Mouse (Mus musculus): Measurements from ENCODE around the gene Ccdc191. TPM values are rescaled to one million over a fixed set of nuclear protein-coding genes. Genes with fewer than 3 reads are reported as not detected.

Ccdc191 gene
- polyA plus RNA-seq, 1 experiment = 0.98 TPM

GRCm38 (mm10) chr16:43963780-43964179, 74.2 kb downstream of the Ccdc191 start:
- no peak for TF ChIP-seq CEBPB (IDR thresholded peaks at IDR 0.05; ENCODE audit: low read depth)
- no peak for TF ChIP-seq MYOD1 (IDR thresholded peaks at IDR 0.05; ENCODE audit: control insufficient read depth, insufficient read length, low read depth)
- no peak for TF ChIP-seq USF1 (IDR thresholded peaks at IDR 0.05; ENCODE audit: low read depth)
- no peak for TF ChIP-seq MYOG (IDR thresholded peaks at IDR 0.05; ENCODE audit: control insufficient read depth, extremely low read depth, insufficient read length)
- no peak for TF ChIP-seq MAX (IDR thresholded peaks at IDR 0.05)
- TF ChIP-seq FOSL1 (IDR thresholded peaks at IDR 0.05; ENCODE audit: insufficient read depth, low read length, poor library complexity, severe bottlenecking) = no peak
- TF ChIP-seq CTCF (IDR thresholded peaks at IDR 0.05; ENCODE audit: control insufficient read depth, insufficient read depth, insufficient read length) = no peak
- no peaks in the 10 kb centered on the region for H3K79me2 ChIP-seq (ENCODE audit: control insufficient read depth, insufficient read depth)
- no peaks in the 10 kb centered on the region for H3K27me3 ChIP-seq (ENCODE audit: control insufficient read depth, insufficient read depth, insufficient read length)
- no peaks in the 10 kb centered on the region for H3K36me3 ChIP-seq (ENCODE audit: control insufficient read depth, insufficient read depth)
- no peak overlapping the region for H3K4me3 ChIP-seq (ENCODE audit: insufficient read depth, poor library complexity, severe bottlenecking)
- no peaks in the 10 kb centered on the region for H3K79me3 ChIP-seq (ENCODE audit: low read depth)
- no peak overlapping the region for H3ac ChIP-seq (ENCODE audit: control insufficient read depth, insufficient read length, low read depth)

GRCm38 (mm10) chr16:43965781-43966389, 76.3 kb downstream of the Ccdc191 start:
- Histone ChIP-seq H3K36me3 (ENCODE audit: control insufficient read depth, insufficient read depth) (no peaks in the 10 kb centered on the region), H3K79me3 (ENCODE audit: low read depth) (no peaks in the 10 kb centered on the region), H3K79me2 (ENCODE audit: control insufficient read depth, insufficient read depth) (no peaks in the 10 kb centered on the region), H3ac (ENCODE audit: control insufficient read depth, insufficient read length, low read depth) (no peak overlapping the region), H3K4me3 (ENCODE audit: insufficient read depth, poor library complexity, severe bottlenecking) (no peak overlapping the region), H3K27me3 (ENCODE audit: control insufficient read depth, insufficient read depth, insufficient read length) (no peaks in the 10 kb centered on the region)
- TF ChIP-seq MYOD1 (IDR thresholded peaks at IDR 0.05; ENCODE audit: control insufficient read depth, insufficient read length, low read depth) (no peak), MYOG (IDR thresholded peaks at IDR 0.05; ENCODE audit: control insufficient read depth, extremely low read depth, insufficient read length) (no peak), CEBPB (IDR thresholded peaks at IDR 0.05; ENCODE audit: low read depth) (peak; percentile 19)

GRCm38 (mm10) chr16:43970426-43970825, 80.8 kb downstream of the Ccdc191 start:
- Histone ChIP-seq H3K36me3 (ENCODE audit: control insufficient read depth, insufficient read depth) (no peaks in the 10 kb centered on the region), H3K79me2 (ENCODE audit: control insufficient read depth, insufficient read depth) (no peaks in the 10 kb centered on the region), H3K79me3 (ENCODE audit: low read depth) (no peaks in the 10 kb centered on the region), H3ac (ENCODE audit: control insufficient read depth, insufficient read length, low read depth) (no peak overlapping the region), H3K27me3 (ENCODE audit: control insufficient read depth, insufficient read depth, insufficient read length) (no peaks in the 10 kb centered on the region), H3K4me3 (ENCODE audit: insufficient read depth, poor library complexity, severe bottlenecking) (no peak overlapping the region)
- TF ChIP-seq CTCF (IDR thresholded peaks at IDR 0.05; ENCODE audit: control insufficient read depth, insufficient read depth, insufficient read length) (no peak), MYOD1 (IDR thresholded peaks at IDR 0.05; ENCODE audit: control insufficient read depth, insufficient read length, low read depth) (no peak), CEBPB (IDR thresholded peaks at IDR 0.05; ENCODE audit: low read depth) (no peak), FOSL1 (IDR thresholded peaks at IDR 0.05; ENCODE audit: insufficient read depth, low read length, poor library complexity, severe bottlenecking) (no peak), MAX (IDR thresholded peaks at IDR 0.05) (no peak), MYOG (IDR thresholded peaks at IDR 0.05; ENCODE audit: control insufficient read depth, extremely low read depth, insufficient read length) (no peak), USF1 (IDR thresholded peaks at IDR 0.05; ENCODE audit: low read depth) (no peak)

- Histone ChIP-seq H3K4me3 (ENCODE audit: insufficient read depth, poor library complexity, severe bottlenecking) (no peak overlapping the region), H3ac (ENCODE audit: control insufficient read depth, insufficient read length, low read depth) (no peak overlapping the region), H3K79me3 (ENCODE audit: low read depth) (no peaks in the 10 kb centered on the region), H3K27me3 (ENCODE audit: control insufficient read depth, insufficient read depth, insufficient read length) (peaks cover 3% of the 10 kb centered on the region), H3K79me2 (ENCODE audit: control insufficient read depth, insufficient read depth) (no peaks in the 10 kb centered on the region), H3K36me3 (ENCODE audit: control insufficient read depth, insufficient read depth) (no peaks in the 10 kb centered on the region)
- TF ChIP-seq FOSL1 (IDR thresholded peaks at IDR 0.05; ENCODE audit: insufficient read depth, low read length, poor library complexity, severe bottlenecking) = no peak
- no peak for TF ChIP-seq MYOD1 (IDR thresholded peaks at IDR 0.05; ENCODE audit: control insufficient read depth, insufficient read length, low read depth)
- TF ChIP-seq MYOG (IDR thresholded peaks at IDR 0.05; ENCODE audit: control insufficient read depth, extremely low read depth, insufficient read length) = no peak
- no peak for TF ChIP-seq CTCF (IDR thresholded peaks at IDR 0.05; ENCODE audit: control insufficient read depth, insufficient read depth, insufficient read length)
- no peak for TF ChIP-seq USF1 (IDR thresholded peaks at IDR 0.05; ENCODE audit: low read depth)
- TF ChIP-seq MAX (IDR thresholded peaks at IDR 0.05) = no peak
- TF ChIP-seq CEBPB (IDR thresholded peaks at IDR 0.05; ENCODE audit: low read depth) = no peak
These were observed 81.6 kb downstream of the Ccdc191 start for GRCm38 (mm10) chr16:43971189-43971588.

- no peak overlapping the region for H3K4me3 ChIP-seq (ENCODE audit: insufficient read depth, poor library complexity, severe bottlenecking)
- TF ChIP-seq USF1 (IDR thresholded peaks at IDR 0.05; ENCODE audit: low read depth) (no peak), MYOG (IDR thresholded peaks at IDR 0.05; ENCODE audit: control insufficient read depth, extremely low read depth, insufficient read length) (no peak), FOSL1 (IDR thresholded peaks at IDR 0.05; ENCODE audit: insufficient read depth, low read length, poor library complexity, severe bottlenecking) (no peak), CTCF (IDR thresholded peaks at IDR 0.05; ENCODE audit: control insufficient read depth, insufficient read depth, insufficient read length) (no peak), CEBPB (IDR thresholded peaks at IDR 0.05; ENCODE audit: low read depth) (no peak), MAX (IDR thresholded peaks at IDR 0.05) (no peak), MYOD1 (IDR thresholded peaks at IDR 0.05; ENCODE audit: control insufficient read depth, insufficient read length, low read depth) (no peak)
These were observed 82.1 kb downstream of the Ccdc191 start for GRCm38 (mm10) chr16:43971741-43972140.

GRCm38 (mm10) chr16:43972391-43972790, 82.8 kb downstream of the Ccdc191 start:
- TF ChIP-seq CEBPB (IDR thresholded peaks at IDR 0.05; ENCODE audit: low read depth) (no peak), MAX (IDR thresholded peaks at IDR 0.05) (no peak), USF1 (IDR thresholded peaks at IDR 0.05; ENCODE audit: low read depth) (no peak), MYOG (IDR thresholded peaks at IDR 0.05; ENCODE audit: control insufficient read depth, extremely low read depth, insufficient read length) (no peak), FOSL1 (IDR thresholded peaks at IDR 0.05; ENCODE audit: insufficient read depth, low read length, poor library complexity, severe bottlenecking) (no peak), MYOD1 (IDR thresholded peaks at IDR 0.05; ENCODE audit: control insufficient read depth, insufficient read length, low read depth) (no peak), CTCF (IDR thresholded peaks at IDR 0.05; ENCODE audit: control insufficient read depth, insufficient read depth, insufficient read length) (no peak)
- no peak overlapping the region for H3K4me3 ChIP-seq (ENCODE audit: insufficient read depth, poor library complexity, severe bottlenecking)
- peaks cover 3% of the 10 kb centered on the region for H3K27me3 ChIP-seq (ENCODE audit: control insufficient read depth, insufficient read depth, insufficient read length)
- no peaks in the 10 kb centered on the region for H3K79me3 ChIP-seq (ENCODE audit: low read depth)
- no peaks in the 10 kb centered on the region for H3K79me2 ChIP-seq (ENCODE audit: control insufficient read depth, insufficient read depth)
- H3K36me3 ChIP-seq (ENCODE audit: control insufficient read depth, insufficient read depth) = no peaks in the 10 kb centered on the region
- no peak overlapping the region for H3ac ChIP-seq (ENCODE audit: control insufficient read depth, insufficient read length, low read depth)

More at GRCm38 (mm10) chr16:43971741-43972140, 82.1 kb downstream of the Ccdc191 start:
- no peaks in the 10 kb centered on the region for H3K79me3 ChIP-seq (ENCODE audit: low read depth)
- no peak overlapping the region for H3ac ChIP-seq (ENCODE audit: control insufficient read depth, insufficient read length, low read depth)
- no peaks in the 10 kb centered on the region for H3K79me2 ChIP-seq (ENCODE audit: control insufficient read depth, insufficient read depth)
- H3K27me3 ChIP-seq (ENCODE audit: control insufficient read depth, insufficient read depth, insufficient read length) = peaks cover 3% of the 10 kb centered on the region
- H3K36me3 ChIP-seq (ENCODE audit: control insufficient read depth, insufficient read depth) = no peaks in the 10 kb centered on the region

Data from C2C12 (cell line).